Mouse (Mus musculus) heart, embryonic 14.5 days (tissue): Measurements from ENCODE around the gene Spint4. TPM values are rescaled to one million over a fixed set of nuclear protein-coding genes. Genes with fewer than 3 reads are reported as not detected.

Experiments
- ATAC-seq: fragments of 200-750 bp; cut with Nextera tagmentation; 2 replicates; pipeline ENCODE4 v1.8.0; 2017; ENCODE audit warnings: low read depth, moderate TSS enrichment; ENCODE audit not compliant: insufficient number of reproducible peaks, insufficient read depth, low FRiP score
- H3K27ac ChIP-seq, 2 experiments: fragments of 200-500 bp in 1 of 2; fragments of 300-500 bp in 1 of 2; sonication (generic) in 1 of 2; replicated peaks in 1 of 2; 2 replicates each; pipeline ENCODE4 v1.5.1; 2012 to 2014; ENCODE audit warnings: low read depth in 2 of 2, low read length in 2 of 2, control low read depth in 1 of 2, mild to moderate bottlenecking in 1 of 2, mixed read lengths in 1 of 2; ENCODE audit not compliant: control insufficient read depth in 1 of 2, insufficient read depth in 1 of 2
- H3K27me3 ChIP-seq: fragments of 300-500 bp; sonication (generic); 2 replicates; pipeline ENCODE4 v1.6.1; 2014; ENCODE audit warnings: mild to moderate bottlenecking, low read length, control low read depth; ENCODE audit not compliant: control insufficient read depth, insufficient read depth
- H3K36me3 ChIP-seq: fragments of 300-500 bp; sonication (generic); 2 replicates; pipeline ENCODE4 v1.6.1; 2014; ENCODE audit warnings: mild to moderate bottlenecking, control low read depth, low read length, mixed read lengths; ENCODE audit not compliant: control insufficient read depth, insufficient read depth
- H3K4me1 ChIP-seq, 2 experiments: fragments of 200-500 bp in 1 of 2; fragments of 300-500 bp in 1 of 2; sonication (generic) in 1 of 2; 2 replicates each; pipeline ENCODE4 v1.6.1; 2012 to 2014; ENCODE audit warnings: low read length in 2 of 2, control low read depth in 1 of 2, mixed read lengths in 1 of 2; ENCODE audit not compliant: control insufficient read depth in 2 of 2, insufficient read depth in 2 of 2
- H3K4me2 ChIP-seq: fragments of 300-500 bp; sonication (generic); 2 replicates; pipeline ENCODE4 v1.6.1; 2014; ENCODE audit warnings: mild to moderate bottlenecking, low read length
- H3K4me3 ChIP-seq, 2 experiments: fragments of 200-500 bp in 1 of 2; fragments of 300-500 bp in 1 of 2; sonication (generic) in 1 of 2; 2 replicates each; pipeline ENCODE4 v1.5.1; 2012 to 2014; ENCODE audit warnings: low read length in 2 of 2, mild to moderate bottlenecking in 2 of 2, control low read depth in 1 of 2, low read depth in 1 of 2, moderate library complexity in 1 of 2; ENCODE audit not compliant: control insufficient read depth in 1 of 2, insufficient read depth in 1 of 2
- H3K9ac ChIP-seq: fragments of 300-500 bp; sonication (generic); 2 replicates; pipeline ENCODE4 v1.6.1; 2014; ENCODE audit warnings: mild to moderate bottlenecking, low read length
- H3K9me3 ChIP-seq: fragments of 300-500 bp; sonication (generic); 2 replicates; pipeline ENCODE4 v1.6.1; 2016; ENCODE audit warnings: low read length, control low read depth; ENCODE audit not compliant: control insufficient read depth
- WGBS: fragments of 180-500 bp; shearing (Covaris S2); extraction: QIAGEN DNeasy Blood & Tissue Kit; methylation state at CpG from one replicate; pipeline ENCODE4 v1.1.7; 2014; 5-methylcytosine and 5-hydroxymethylcytosine counted together
- polyA plus RNA-seq: library from polyadenylated mRNA; unstranded; fragments of >200 nt; fragmentation: Nextera tagmentation; extraction: Ambion mirVana; gene quantifications from 2 replicates; pipeline ENCODE4 v1.2.1, GENCODE M21; 2014

Spint4 gene
- polyA plus RNA-seq, 1 experiment from 2014 or later, result not detected

- no peaks in the 10 kb centered on the region for H3K36me3 ChIP-seq
- no peak overlapping the region for H3K27ac ChIP-seq
- no peak overlapping the region for H3K4me2 ChIP-seq
- no peak overlapping the region for H3K9ac ChIP-seq
- 74% methylated on average over 2 of the region's 2 CpGs for WGBS
- no peak overlapping the region for H3K4me3 ChIP-seq
- no peaks in the 10 kb centered on the region for H3K9me3 ChIP-seq
- H3K4me1 ChIP-seq, result no peaks in the 10 kb centered on the region
- H3K27me3 ChIP-seq, result no peaks in the 10 kb centered on the region
- no peak for ATAC-seq
Measured at GRCm38 (mm10) chr2:164733259-164733658, 35.0 kb downstream of the Spint4 start.

- no peaks in the 10 kb centered on the region for H3K4me1 ChIP-seq
- H3K4me3 ChIP-seq, result no peak overlapping the region
- no peak overlapping the region for H3K27ac ChIP-seq
- no peaks in the 10 kb centered on the region for H3K36me3 ChIP-seq
- no peak overlapping the region for H3K4me2 ChIP-seq
- no peaks in the 10 kb centered on the region for H3K9me3 ChIP-seq
- no peak overlapping the region for H3K9ac ChIP-seq
- no peak for ATAC-seq
- WGBS, result 70% methylated on average over 5 of the region's 5 CpGs
- H3K27me3 ChIP-seq, result no peaks in the 10 kb centered on the region
Measured at GRCm38 (mm10) chr2:164734839-164735238, 36.5 kb downstream of the Spint4 start.

- no peaks in the 10 kb centered on the region for H3K4me1 ChIP-seq
- 81% methylated on average over 5 of the region's 5 CpGs for WGBS
- no peaks in the 10 kb centered on the region for H3K9me3 ChIP-seq
- H3K36me3 ChIP-seq, result no peaks in the 10 kb centered on the region
- H3K27me3 ChIP-seq, result no peaks in the 10 kb centered on the region
- no peak for ATAC-seq
- H3K27ac ChIP-seq, result no peak overlapping the region
- no peak overlapping the region for H3K9ac ChIP-seq
- H3K4me2 ChIP-seq, result no peak overlapping the region
- no peak overlapping the region for H3K4me3 ChIP-seq
Measured at GRCm38 (mm10) chr2:164735446-164735845, 37.1 kb downstream of the Spint4 start.

- Histone ChIP-seq H3K4me2 (no peak overlapping the region), H3K9ac (no peak overlapping the region), H3K27ac (no peak overlapping the region), H3K9me3 (no peaks in the 10 kb centered on the region), H3K4me1 (no peaks in the 10 kb centered on the region), H3K36me3 (no peaks in the 10 kb centered on the region), H3K4me3 (no peak overlapping the region), H3K27me3 (no peaks in the 10 kb centered on the region)
- no peak for ATAC-seq
- WGBS, result 66% methylated on average over 3 of the region's 3 CpGs
Measured at GRCm38 (mm10) chr2:164737377-164738090, 39.2 kb downstream of the Spint4 start.

- H3K27ac ChIP-seq, result no peak overlapping the region
- H3K9me3 ChIP-seq, result no peaks in the 10 kb centered on the region
- H3K4me1 ChIP-seq, result peaks cover 0 to 1% of the 10 kb centered on the region in 2 experiments; a peak in 1 of 4 replicates
- H3K36me3 ChIP-seq, result no peaks in the 10 kb centered on the region
- WGBS, result 53% methylated on average over 7 of the region's 7 CpGs
- no peak for ATAC-seq
- H3K9ac ChIP-seq, result no peak overlapping the region
- no peak overlapping the region for H3K4me3 ChIP-seq
- H3K27me3 ChIP-seq, result no peaks in the 10 kb centered on the region
- H3K4me2 ChIP-seq, result no peak overlapping the region
Measured at GRCm38 (mm10) chr2:164739876-164740275, 41.6 kb downstream of the Spint4 start.

- Histone ChIP-seq H3K9me3 (no peaks in the 10 kb centered on the region), H3K9ac (peak overlapping the region; percentile 97), H3K27ac (no peak overlapping the region), H3K4me3 (peak overlapping the region; percentile 89 to 95; a peak in 3 of 4 replicates), H3K27me3 (no peaks in the 10 kb centered on the region), H3K4me2 (peak overlapping the region; percentile 95), H3K36me3 (peaks cover 28% of the 10 kb centered on the region), H3K4me1 (peaks cover 4 to 15% of the 10 kb centered on the region in 2 experiments)
- no peak for ATAC-seq
- WGBS, result 60% methylated on average over 13 of the region's 13 CpGs
Measured at GRCm38 (mm10) chr2:164744987-164745386, 46.7 kb downstream of the Spint4 start.

- peak within 1 kb of the TSS; percentile 95 for H3K4me2 ChIP-seq
- H3K4me1 ChIP-seq, result peaks cover 4 to 15% of the 10 kb centered on the region in 2 experiments
- WGBS, result under 1% methylated on average over 70 of the region's 70 CpGs
- peak within 1 kb of the TSS; percentile 89 to 95 for H3K4me3 ChIP-seq
- no peaks in the 10 kb centered on the region for H3K9me3 ChIP-seq
- H3K36me3 ChIP-seq, result peaks cover 38% of the 10 kb centered on the region
- peak; percentile 83 for ATAC-seq
- H3K27me3 ChIP-seq, result no peaks in the 10 kb centered on the region
- peak within 1 kb of the TSS; percentile 97 for H3K9ac ChIP-seq
- peak within 1 kb of the TSS; percentile 55 to 75; a peak in 3 of 4 replicates for H3K27ac ChIP-seq
Measured at GRCm38 (mm10) chr2:164745843-164746479, 47.7 kb downstream of the Spint4 start, which contains the start of the genes Wfdc3 and Dnttip1. Wfdc3 (minus strand) TSS chr2:164745931. Dnttip1 (plus strand) TSS chr2:164745983.
